Mouse (Mus musculus): ENCODE measurements at regions not wholly inside any gene's neighbourhood (a gene's known extent, or its start where the extent isn't known, plus 50 kb on each side); places are given as distances from the start of the nearest gene placed in this dataset.
A peak's percentile ranks its signal among the peaks of the same experiment; 100 is the strongest.
"Not testable (repeated sequence)": the region's sequence is repeated elsewhere in the genome, so short reads cannot be mapped to it uniquely, and the experiment has no call there.

DNA sequence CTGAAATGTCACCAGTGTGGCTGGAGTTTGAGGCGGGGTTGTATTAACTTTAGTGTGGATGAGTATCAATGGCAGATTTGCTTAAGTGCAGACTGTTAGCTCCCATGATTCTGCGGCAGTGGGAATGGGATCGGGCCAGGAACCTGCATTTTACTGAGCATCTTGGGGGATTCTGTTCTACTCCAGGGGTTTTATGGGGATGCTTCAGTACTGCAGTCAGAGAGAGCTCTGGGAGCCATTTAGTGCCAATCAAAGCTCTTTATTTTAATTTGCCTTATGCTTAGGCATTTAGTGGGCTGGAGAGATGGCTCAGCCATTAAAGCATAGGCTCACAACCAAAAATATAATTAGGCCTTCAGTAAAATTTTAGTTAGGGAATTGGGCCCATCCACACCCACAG is 148.0 kb upstream of the Ddhd1 start:
- TF ChIP-seq CTCF (conservative IDR thresholded peaks at IDR 0.05; ENCODE audit: insufficient read depth, insufficient read length, low read depth, low read length) (no peak), POLR2A (IDR thresholded peaks at IDR 0.05; ENCODE audit: low read depth, low read length) (no peak)
- no peaks in the 10 kb centered on the region for H3K36me3 ChIP-seq (ENCODE audit: control insufficient read depth, insufficient read depth, low read length)
- no peak for DNase-seq
- H3K4me1 ChIP-seq (ENCODE audit: control insufficient read depth, insufficient read depth, low read length) = peaks cover 12% of the 10 kb centered on the region; the same call in 1 of the 2 replicates
- H3K4me3 ChIP-seq (ENCODE audit: insufficient read depth, low read depth, low read length) = no peak overlapping the region
- no peak overlapping the region for H3K27ac ChIP-seq (ENCODE audit: insufficient read depth, low read depth, low read length)
- no peaks in the 10 kb centered on the region for H3K27me3 ChIP-seq (replicated peaks; ENCODE audit: control insufficient read depth, insufficient read depth, low read length)
- WGBS = 91% methylated on average over 3 of the region's 3 CpGs

DNA sequence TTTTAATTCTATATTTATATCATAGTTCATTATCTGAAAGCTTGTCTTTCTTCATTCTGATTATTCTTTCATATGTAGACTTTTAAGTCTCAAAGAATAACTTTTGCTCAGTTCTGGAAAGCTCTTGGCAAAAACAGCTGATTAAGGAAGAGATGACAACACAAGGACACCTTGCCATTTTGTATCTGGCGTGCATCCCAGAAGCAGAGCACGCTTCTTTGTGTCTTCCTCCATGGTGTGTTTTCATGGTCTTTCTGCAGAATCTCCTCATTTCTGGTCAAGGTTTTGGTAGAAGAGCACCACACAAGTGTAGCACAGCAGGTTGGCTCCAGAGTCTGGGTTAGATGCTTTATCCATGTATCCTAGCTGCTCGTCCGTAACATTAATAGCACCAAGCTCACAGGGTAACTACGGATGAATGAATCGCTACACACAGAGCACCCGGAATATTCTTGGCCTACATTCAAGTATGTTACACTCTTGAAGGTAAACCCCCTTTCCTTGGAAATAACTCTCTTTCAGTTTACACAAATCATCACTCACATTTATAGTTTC is 148.9 kb upstream of the Ddhd1 start:
- WGBS = 46% methylated on average over 7 of the region's 7 CpGs

DNA sequence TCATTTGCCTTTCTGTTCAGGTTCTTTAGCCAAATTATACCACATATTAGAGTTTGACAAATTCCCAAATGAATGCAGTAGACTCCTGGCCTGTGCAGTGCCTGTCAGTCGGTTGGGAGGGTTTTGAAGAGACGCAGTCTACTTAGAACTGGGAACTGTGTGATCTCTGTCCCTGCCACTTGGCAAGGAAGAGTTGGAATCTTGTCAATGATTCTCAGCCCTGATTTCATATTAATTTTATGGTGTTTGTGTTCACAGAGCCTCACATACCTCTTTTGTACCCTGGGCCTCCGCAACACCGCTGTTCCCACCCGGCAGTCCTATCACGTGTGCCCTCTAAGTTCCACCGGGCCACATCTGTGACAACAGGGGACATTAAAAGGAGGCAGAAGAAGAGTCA is 149.8 kb upstream of the Ddhd1 start:
- Histone ChIP-seq H3K4me3 (ENCODE audit: insufficient read depth, low read depth, low read length) (peak overlapping the region; percentile 6; the same call in 1 of the 2 replicates), H3K27me3 (replicated peaks; ENCODE audit: control insufficient read depth, insufficient read depth, low read length) (no peaks in the 10 kb centered on the region), H3K4me1 (ENCODE audit: control insufficient read depth, insufficient read depth, low read length) (peaks cover 12% of the 10 kb centered on the region; the same call in 1 of the 2 replicates), H3K27ac (ENCODE audit: insufficient read depth, low read depth, low read length) (peak overlapping the region; percentile 95), H3K36me3 (ENCODE audit: control insufficient read depth, insufficient read depth, low read length) (no peaks in the 10 kb centered on the region)
- WGBS = 58% methylated on average over 7 of the region's 7 CpGs
- peak; percentile 90 for DNase-seq
- TF ChIP-seq POLR2A (IDR thresholded peaks at IDR 0.05; ENCODE audit: low read depth, low read length) (no peak), CTCF (conservative IDR thresholded peaks at IDR 0.05; ENCODE audit: insufficient read depth, insufficient read length, low read depth, low read length) (no peak)

More for the DNA sequence above, 148.9 kb upstream of the Ddhd1 start:
- DNase-seq = peak; percentile 67
- H3K4me3 ChIP-seq (ENCODE audit: insufficient read depth, low read depth, low read length) = no peak overlapping the region
- no peaks in the 10 kb centered on the region for H3K27me3 ChIP-seq (replicated peaks; ENCODE audit: control insufficient read depth, insufficient read depth, low read length)
- peaks cover 12% of the 10 kb centered on the region; the same call in 1 of the 2 replicates for H3K4me1 ChIP-seq (ENCODE audit: control insufficient read depth, insufficient read depth, low read length)
- peak overlapping the region; percentile 24; the same call in 1 of the 2 replicates for H3K27ac ChIP-seq (ENCODE audit: insufficient read depth, low read depth, low read length)
- TF ChIP-seq CTCF (conservative IDR thresholded peaks at IDR 0.05; ENCODE audit: insufficient read depth, insufficient read length, low read depth, low read length) = no peak
- TF ChIP-seq POLR2A (IDR thresholded peaks at IDR 0.05; ENCODE audit: low read depth, low read length) = no peak
- H3K36me3 ChIP-seq (ENCODE audit: control insufficient read depth, insufficient read depth, low read length) = no peaks in the 10 kb centered on the region

DNA sequence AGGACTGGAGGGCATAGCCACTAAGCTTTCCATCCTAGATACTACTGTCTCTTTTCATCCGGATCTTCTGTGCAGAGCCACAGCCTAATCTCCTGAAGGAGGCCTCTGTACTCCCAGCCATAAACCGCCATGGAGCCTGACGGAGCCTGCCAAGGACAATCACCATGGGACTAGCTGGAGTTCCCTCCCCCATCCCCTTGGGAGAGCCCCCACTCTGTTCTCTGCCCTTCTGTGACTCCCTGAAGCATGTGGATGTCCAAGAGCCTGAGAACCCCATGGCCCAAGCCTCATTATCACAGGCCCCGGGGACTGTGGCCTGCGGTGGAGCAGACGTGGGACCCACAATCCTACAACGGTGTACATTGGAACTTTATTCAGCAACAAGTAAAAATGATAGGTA is 151.5 kb upstream of the Ddhd1 start:
- Histone ChIP-seq H3K36me3 (ENCODE audit: control insufficient read depth, insufficient read depth, low read length) (no peaks in the 10 kb centered on the region), H3K27ac (ENCODE audit: insufficient read depth, low read depth, low read length) (no peak overlapping the region), H3K4me3 (ENCODE audit: insufficient read depth, low read depth, low read length) (no peak overlapping the region), H3K4me1 (ENCODE audit: control insufficient read depth, insufficient read depth, low read length) (peaks cover 12% of the 10 kb centered on the region; the same call in 1 of the 2 replicates), H3K27me3 (replicated peaks; ENCODE audit: control insufficient read depth, insufficient read depth, low read length) (no peaks in the 10 kb centered on the region)
- 85% methylated on average over 7 of the region's 7 CpGs for WGBS
- TF ChIP-seq CTCF (conservative IDR thresholded peaks at IDR 0.05; ENCODE audit: insufficient read depth, insufficient read length, low read depth, low read length) (no peak), POLR2A (IDR thresholded peaks at IDR 0.05; ENCODE audit: low read depth, low read length) (no peak)
- no peak for DNase-seq

DNA sequence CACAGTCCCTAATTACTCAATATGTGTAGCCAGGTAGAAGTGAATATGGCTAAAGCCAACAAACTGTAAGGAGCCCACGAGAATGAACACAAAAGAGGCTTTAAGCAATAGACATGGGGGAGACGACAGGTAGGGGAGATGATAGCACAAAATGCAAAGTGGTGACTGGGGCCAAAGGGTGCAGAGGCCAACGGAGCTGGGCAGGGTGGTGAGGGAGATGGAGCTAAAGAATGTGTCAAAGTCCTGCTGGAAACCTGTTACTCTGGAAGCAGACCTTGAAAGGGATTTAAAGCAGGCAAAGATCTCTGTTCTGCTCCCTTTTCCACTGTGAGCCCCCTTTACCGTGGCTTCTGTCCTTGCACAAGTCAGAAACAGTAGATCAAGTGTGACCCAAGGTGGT is 152.2 kb upstream of the Ddhd1 start:
- 41% methylated on average over 4 of the region's 4 CpGs for WGBS
- Histone ChIP-seq H3K4me1 (ENCODE audit: control insufficient read depth, insufficient read depth, low read length) (peaks cover 12% of the 10 kb centered on the region; the same call in 1 of the 2 replicates), H3K27me3 (replicated peaks; ENCODE audit: control insufficient read depth, insufficient read depth, low read length) (no peaks in the 10 kb centered on the region), H3K27ac (ENCODE audit: insufficient read depth, low read depth, low read length) (peak overlapping the region; percentile 89), H3K4me3 (ENCODE audit: insufficient read depth, low read depth, low read length) (no peak overlapping the region), H3K36me3 (ENCODE audit: control insufficient read depth, insufficient read depth, low read length) (no peaks in the 10 kb centered on the region)
- TF ChIP-seq POLR2A (IDR thresholded peaks at IDR 0.05; ENCODE audit: low read depth, low read length) = no peak
- no peak for TF ChIP-seq CTCF (conservative IDR thresholded peaks at IDR 0.05; ENCODE audit: insufficient read depth, insufficient read length, low read depth, low read length)
- DNase-seq = peak; percentile 77

DNA sequence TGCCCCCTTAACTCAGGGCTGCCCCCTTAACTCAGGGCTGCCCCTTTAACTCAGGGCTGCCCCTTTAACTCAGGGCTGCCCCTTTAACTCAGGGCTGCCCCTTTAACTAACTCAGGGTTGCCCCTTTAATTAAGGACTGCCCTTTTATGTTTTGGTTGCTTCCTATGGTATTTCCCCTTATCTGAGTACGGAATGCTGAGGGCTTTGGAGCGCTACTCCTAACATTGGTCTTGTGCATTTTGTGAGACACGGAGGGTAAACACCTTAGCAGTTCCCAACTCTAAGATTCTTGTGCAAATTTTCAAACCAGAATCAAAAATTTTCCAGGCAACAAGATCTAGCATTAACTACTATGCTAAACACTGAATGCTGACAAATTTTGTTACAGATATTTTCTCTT is 152.7 kb upstream of the Ddhd1 start:
- peaks cover 12% of the 10 kb centered on the region; the same call in 1 of the 2 replicates for H3K4me1 ChIP-seq (ENCODE audit: control insufficient read depth, insufficient read depth, low read length)
- no peaks in the 10 kb centered on the region for H3K36me3 ChIP-seq (ENCODE audit: control insufficient read depth, insufficient read depth, low read length)
- peak overlapping the region; percentile 89 for H3K27ac ChIP-seq (ENCODE audit: insufficient read depth, low read depth, low read length)
- no peak for DNase-seq
- H3K4me3 ChIP-seq (ENCODE audit: insufficient read depth, low read depth, low read length) = no peak overlapping the region
- WGBS = 21% methylated on average over 3 of the region's 3 CpGs
- TF ChIP-seq CTCF (conservative IDR thresholded peaks at IDR 0.05; ENCODE audit: insufficient read depth, insufficient read length, low read depth, low read length) (no peak), POLR2A (IDR thresholded peaks at IDR 0.05; ENCODE audit: low read depth, low read length) (no peak)
- H3K27me3 ChIP-seq (replicated peaks; ENCODE audit: control insufficient read depth, insufficient read depth, low read length) = no peaks in the 10 kb centered on the region

DNA sequence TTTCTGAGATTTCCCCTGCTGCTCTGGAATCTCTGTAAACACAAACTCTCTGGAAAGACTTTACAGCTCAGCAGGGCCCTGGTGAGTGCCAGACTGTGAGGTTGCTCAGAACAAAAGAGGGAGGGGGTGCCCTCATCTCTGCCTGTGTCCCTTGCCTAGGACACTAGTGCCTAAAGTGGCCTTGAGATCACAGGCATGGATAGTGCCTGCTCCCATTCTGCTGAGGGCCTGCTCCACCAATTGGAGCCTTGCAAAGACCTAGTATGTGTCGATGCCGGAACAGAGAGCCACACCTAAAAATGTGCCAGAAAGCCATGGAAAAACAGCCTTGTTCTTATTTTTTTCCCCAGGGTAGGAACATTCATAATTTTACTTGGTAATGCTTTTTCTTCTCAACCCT is 157.7 kb upstream of the Ddhd1 start:
- Histone ChIP-seq H3K36me3 (ENCODE audit: control insufficient read depth, insufficient read depth, low read length) (no peaks in the 10 kb centered on the region), H3K27ac (ENCODE audit: insufficient read depth, low read depth, low read length) (no peak overlapping the region), H3K4me1 (ENCODE audit: control insufficient read depth, insufficient read depth, low read length) (peaks cover 1% of the 10 kb centered on the region; the same call in 1 of the 2 replicates), H3K4me3 (ENCODE audit: insufficient read depth, low read depth, low read length) (no peak overlapping the region), H3K27me3 (replicated peaks; ENCODE audit: control insufficient read depth, insufficient read depth, low read length) (no peaks in the 10 kb centered on the region)
- no peak for DNase-seq
- WGBS = 95% methylated on average over 2 of the region's 2 CpGs
- no peak for TF ChIP-seq POLR2A (IDR thresholded peaks at IDR 0.05; ENCODE audit: low read depth, low read length)

DNA sequence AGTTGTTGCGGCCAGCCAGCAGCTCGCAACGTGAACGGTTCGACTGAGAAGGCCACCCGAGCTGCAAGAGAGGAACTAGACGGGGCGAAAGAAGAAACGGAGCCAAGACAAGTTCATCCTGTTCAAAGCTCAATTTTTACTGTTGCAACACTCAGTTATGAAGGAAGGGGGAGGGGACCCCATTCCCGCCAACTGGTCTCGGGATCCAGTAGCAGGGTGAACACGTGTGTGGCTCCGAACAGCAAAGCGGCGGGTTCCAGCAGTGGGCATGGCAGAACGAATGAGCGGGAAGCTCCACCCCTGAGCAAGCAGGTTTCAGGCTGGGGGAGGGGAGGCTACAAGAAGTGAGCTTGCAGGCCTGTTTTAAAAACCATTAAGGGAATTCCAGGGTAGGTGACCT is 158.7 kb upstream of the Ddhd1 start:
- H3K36me3 ChIP-seq (ENCODE audit: control insufficient read depth, insufficient read depth, low read length); H3K4me3 ChIP-seq (ENCODE audit: insufficient read depth, low read depth, low read length); H3K27ac ChIP-seq (ENCODE audit: insufficient read depth, low read depth, low read length); H3K4me1 ChIP-seq (ENCODE audit: control insufficient read depth, insufficient read depth, low read length); H3K27me3 ChIP-seq (replicated peaks; ENCODE audit: control insufficient read depth, insufficient read depth, low read length): not testable (repeated sequence)
- 83% methylated on average over 17 of the region's 17 CpGs for WGBS
- peak; percentile 45 for DNase-seq

Data from kidney, adult 2 months (tissue).